Comparison of ENCODE assay signal across 13 mouse cellular contexts in genomic region chr9:96054878-96055277, GRCm38 (mm10).
DNase-seq lines count a peak whose midpoint lies in the region; ATAC-seq and TF ChIP-seq lines count a peak whose summit lies in the region.
"Had no signal": no experiment of that assay in that cellular context is flagged by ENCODE, and none has a peak within 500 bp of the region (broad histone marks: within the 10 kb centered on the region; RNA-seq: fewer than 3 reads in every experiment).

No protein-coding gene starts in this region.

- no peak for TF ChIP-seq CTCF in hindbrain, postnatal 0 days (IDR thresholded peaks at IDR 0.05; ENCODE audit: low read depth)
- no peak for TF ChIP-seq CTCF in lung, postnatal 0 days (IDR thresholded peaks at IDR 0.05)

- intact Hi-C loops in left cerebral cortex, postnatal 4 days (cut with DNase I): no loop called here

- H3K27me3 ChIP-seq in hindbrain, postnatal 0 days (ENCODE audit: insufficient read depth, low read length): no peaks in the 10 kb centered on the region
- H3K27me3 ChIP-seq in lung, postnatal 0 days (replicated peaks; ENCODE audit: insufficient read depth, low read length): no peaks in the 10 kb centered on the region
- H3K27me3 ChIP-seq: liver, embryonic 12.5 days; lung, embryonic 15.5 days had no signal

- DNase-seq in left cerebral cortex, adult 11 months (ENCODE audit: low spot score): peak; percentile 30
- DNase-seq in left cerebral cortex, postnatal 4 days: no peak
- DNase-seq in layer of hippocampus, adult 11-12 months (ENCODE audit: low spot score): peak; percentile 51
- DNase-seq in layer of hippocampus, postnatal 36 days: peak; percentile 31 to 33
- DNase-seq in right cerebral cortex, postnatal 36 days (ENCODE audit: low spot score in 2 of 2): peak; percentile 48 to 49
- DNase-seq in hindbrain, postnatal 0 days (ENCODE audit: low spot score): no peak
- DNase-seq in lung, postnatal 0 days (ENCODE audit: low spot score): no peak
- DNase-seq in cerebellum, adult 9-10 months: no peak
- DNase-seq: adrenal gland, adult 2 months; cerebellum, adult 2 months; heart, adult 2 months had no signal

- H3K36me3 ChIP-seq in hindbrain, postnatal 0 days (ENCODE audit: insufficient read depth, low read length): peaks cover 46% of the 10 kb centered on the region
- peaks cover 27% of the 10 kb centered on the region for H3K36me3 ChIP-seq in lung, postnatal 0 days (ENCODE audit: insufficient read depth, low read length)

- 89% methylated on average over 5 of the region's 5 CpGs for WGBS in hindbrain, postnatal 0 days
- 85% methylated on average over 5 of the region's 5 CpGs for WGBS in lung, postnatal 0 days

- no peaks in the 10 kb centered on the region for H3K4me1 ChIP-seq in hindbrain, postnatal 0 days (ENCODE audit: insufficient read depth, low read length)
- H3K4me1 ChIP-seq in lung, postnatal 0 days (ENCODE audit: insufficient read depth, low read depth, low read length): no peaks in the 10 kb centered on the region
- H3K4me1 ChIP-seq: liver, embryonic 12.5 days; lung, embryonic 15.5 days had no signal

- H3K9ac ChIP-seq in hindbrain, postnatal 0 days (replicated peaks; ENCODE audit: low read length): no peak overlapping the region
- no peak overlapping the region for H3K9ac ChIP-seq in lung, postnatal 0 days (replicated peaks; ENCODE audit: low read depth)
- H3K9ac ChIP-seq: liver, embryonic 12.5 days; lung, embryonic 15.5 days had no signal

- no peak overlapping the region for H3K4me2 ChIP-seq in hindbrain, postnatal 0 days (ENCODE audit: low read depth, low read length)
- no peak overlapping the region for H3K4me2 ChIP-seq in lung, postnatal 0 days (replicated peaks; ENCODE audit: low read depth, low read length)
- H3K4me2 ChIP-seq: liver, embryonic 12.5 days; lung, embryonic 15.5 days had no signal

- H3K27ac ChIP-seq in hindbrain, postnatal 0 days: no peak overlapping the region
- H3K27ac ChIP-seq in lung, postnatal 0 days (ENCODE audit: low read length): no peak overlapping the region
- H3K27ac ChIP-seq: heart, adult 2 months; liver, embryonic 12.5 days; lung, embryonic 15.5 days had no signal

- H3K9me3 ChIP-seq in hindbrain, postnatal 0 days (ENCODE audit: low read length): no peaks in the 10 kb centered on the region; the same call in 1 of the 2 replicates
- no peaks in the 10 kb centered on the region for H3K9me3 ChIP-seq in lung, postnatal 0 days (ENCODE audit: low read length)
- H3K9me3 ChIP-seq: liver, embryonic 12.5 days; lung, embryonic 15.5 days had no signal

- no peak for ATAC-seq in hindbrain, postnatal 0 days
- no peak for ATAC-seq in lung, postnatal 0 days
- ATAC-seq: liver, embryonic 12.5 days had no signal

- no peak for TF ChIP-seq EP300 in lung, postnatal 0 days (IDR thresholded peaks at IDR 0.05)

- no peak overlapping the region for H3K4me3 ChIP-seq in hindbrain, postnatal 0 days (ENCODE audit: low read length)
- no peak overlapping the region for H3K4me3 ChIP-seq in lung, postnatal 0 days (ENCODE audit: low read depth, low read length)
- H3K4me3 ChIP-seq: heart, adult 2 months; liver, embryonic 12.5 days; lung, embryonic 15.5 days had no signal

Comparison
In these comparisons a context has a peak if more than half of its experiments do, and no peak if none do; other contexts are left out.
1. DNase-seq: peak in left cerebral cortex, adult 11 months (single experiment), layer of hippocampus, adult 11-12 months (single experiment), layer of hippocampus, postnatal 36 days (2 of 2) and right cerebral cortex, postnatal 36 days (2 of 2); none in left cerebral cortex, postnatal 4 days (single experiment), hindbrain, postnatal 0 days (single experiment), lung, postnatal 0 days (single experiment) and cerebellum, adult 9-10 months (single experiment).